ENCODE assay signal across 27 mouse cellular contexts in the genomic region with DNA sequence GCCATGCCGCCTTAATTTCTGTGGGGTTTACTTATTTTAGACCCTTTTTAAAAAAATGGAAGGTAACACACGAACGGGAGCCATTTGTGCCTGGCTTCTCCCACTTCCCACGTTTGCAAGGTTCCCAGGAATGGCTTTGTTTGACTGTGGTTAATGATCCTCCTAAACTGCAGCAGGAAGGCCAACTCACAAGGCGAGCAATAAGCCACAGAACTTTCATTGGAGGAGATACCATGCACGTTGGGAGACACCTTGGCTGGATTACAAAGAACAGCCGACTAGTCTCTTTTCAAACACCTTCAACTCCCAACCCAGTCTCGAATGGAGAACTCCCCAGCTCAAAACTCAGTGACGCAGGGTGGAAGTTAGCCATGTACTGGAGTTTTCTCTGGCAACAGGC. TPM values are rescaled to one million over a fixed set of nuclear protein-coding genes. Genes with fewer than 3 reads are reported as not detected.
"Had no signal": no experiment of that assay in that cellular context is flagged by ENCODE, and none has a peak within 500 bp of the region (broad histone marks: within the 10 kb centered on the region; RNA-seq: fewer than 3 reads in every experiment).

No protein-coding gene starts in this region.

- H3K4me1 ChIP-seq: midbrain, embryonic 10.5 days; midbrain, embryonic 12.5 days; neural tube, embryonic 13.5 days; neural tube, embryonic 15.5 days had no signal

- H3K27ac ChIP-seq: midbrain, embryonic 10.5 days; midbrain, embryonic 12.5 days; neural tube, embryonic 13.5 days; neural tube, embryonic 15.5 days had no signal

- DNase-seq: lung, adult 18-20 months; lung, embryonic 14.5 days; lung, postnatal 10 days; lung, postnatal 4 days; midbrain, embryonic 14.5 days; retina, postnatal 1 day; right cerebral cortex, adult 18-20 months; right cerebral cortex, postnatal 25 days; right cerebral cortex, postnatal 4 days; spleen, adult 18-20 months; thymus, adult 18-20 months; thymus, postnatal 14 days; thymus, postnatal 36 days had no signal

- H3K36me3 ChIP-seq: midbrain, embryonic 10.5 days; midbrain, embryonic 12.5 days; neural tube, embryonic 13.5 days; neural tube, embryonic 15.5 days had no signal

- H3K4me3 ChIP-seq: midbrain, embryonic 10.5 days; midbrain, embryonic 12.5 days; myocyte; neural tube, embryonic 13.5 days; neural tube, embryonic 15.5 days had no signal

- H3K27me3 ChIP-seq: midbrain, embryonic 12.5 days; neural tube, embryonic 13.5 days; neural tube, embryonic 15.5 days had no signal

RNA-seq across cellular contexts. Expression of a gene that starts 15.4 kb away (rescaled TPM):
- total RNA-seq: megakaryocyte, adult 5-6 weeks; megakaryocyte-erythroid progenitor cell, adult 5-6 weeks had no signal
- polyA plus RNA-seq: myocyte had no signal

RNA-seq across cellular contexts. Expression of a gene that starts 24.6 kb away (rescaled TPM):
- total RNA-seq: megakaryocyte, adult 5-6 weeks; megakaryocyte-erythroid progenitor cell, adult 5-6 weeks had no signal
- polyA plus RNA-seq: lung, embryonic 14.5 days; midbrain, embryonic 12.5 days; midbrain, embryonic 14.5 days; midbrain, embryonic 16.5 days; myocyte; neural tube, embryonic 11.5 days; neural tube, embryonic 13.5 days; neural tube, embryonic 15.5 days; thymus, postnatal 0 days had no signal

RNA-seq across cellular contexts. Expression of a gene that starts 36.8 kb away (rescaled TPM):
- total RNA-seq: megakaryocyte, adult 5-6 weeks; megakaryocyte-erythroid progenitor cell, adult 5-6 weeks had no signal
- polyA plus RNA-seq: lung, embryonic 14.5 days; lung, embryonic 16.5 days; midbrain, embryonic 10.5 days; midbrain, embryonic 12.5 days; midbrain, embryonic 14.5 days; midbrain, embryonic 16.5 days; myocyte; neural tube, embryonic 11.5 days; neural tube, embryonic 13.5 days; neural tube, embryonic 15.5 days; small intestine, adult 2 months; stomach, embryonic 14.5 days; stomach, embryonic 16.5 days had no signal

RNA-seq across cellular contexts. Expression of a gene that starts 38.4 kb away (rescaled TPM):
- total RNA-seq: megakaryocyte, adult 5-6 weeks; megakaryocyte-erythroid progenitor cell, adult 5-6 weeks had no signal
- polyA plus RNA-seq: lung, embryonic 14.5 days; lung, embryonic 16.5 days; midbrain, embryonic 10.5 days; midbrain, embryonic 12.5 days; midbrain, embryonic 14.5 days; midbrain, embryonic 16.5 days; myocyte; neural tube, embryonic 11.5 days; neural tube, embryonic 13.5 days; neural tube, embryonic 15.5 days; small intestine, adult 2 months; stomach, embryonic 14.5 days; stomach, embryonic 16.5 days; thymus, postnatal 0 days had no signal
